Mouse (Mus musculus): ENCODE measurements around the gene Cdc42bpg. TPM values are rescaled to one million over a fixed set of nuclear protein-coding genes. Genes with fewer than 3 reads are reported as not detected.
"Not testable (repeated sequence)": the region's sequence is repeated elsewhere in the genome, so short reads cannot be mapped to it uniquely, and the experiment has no call there.

The Cdc42bpg gene
- polyA plus RNA-seq, 1 experiment from 2014 or later, result 1.2 TPM

DNA sequence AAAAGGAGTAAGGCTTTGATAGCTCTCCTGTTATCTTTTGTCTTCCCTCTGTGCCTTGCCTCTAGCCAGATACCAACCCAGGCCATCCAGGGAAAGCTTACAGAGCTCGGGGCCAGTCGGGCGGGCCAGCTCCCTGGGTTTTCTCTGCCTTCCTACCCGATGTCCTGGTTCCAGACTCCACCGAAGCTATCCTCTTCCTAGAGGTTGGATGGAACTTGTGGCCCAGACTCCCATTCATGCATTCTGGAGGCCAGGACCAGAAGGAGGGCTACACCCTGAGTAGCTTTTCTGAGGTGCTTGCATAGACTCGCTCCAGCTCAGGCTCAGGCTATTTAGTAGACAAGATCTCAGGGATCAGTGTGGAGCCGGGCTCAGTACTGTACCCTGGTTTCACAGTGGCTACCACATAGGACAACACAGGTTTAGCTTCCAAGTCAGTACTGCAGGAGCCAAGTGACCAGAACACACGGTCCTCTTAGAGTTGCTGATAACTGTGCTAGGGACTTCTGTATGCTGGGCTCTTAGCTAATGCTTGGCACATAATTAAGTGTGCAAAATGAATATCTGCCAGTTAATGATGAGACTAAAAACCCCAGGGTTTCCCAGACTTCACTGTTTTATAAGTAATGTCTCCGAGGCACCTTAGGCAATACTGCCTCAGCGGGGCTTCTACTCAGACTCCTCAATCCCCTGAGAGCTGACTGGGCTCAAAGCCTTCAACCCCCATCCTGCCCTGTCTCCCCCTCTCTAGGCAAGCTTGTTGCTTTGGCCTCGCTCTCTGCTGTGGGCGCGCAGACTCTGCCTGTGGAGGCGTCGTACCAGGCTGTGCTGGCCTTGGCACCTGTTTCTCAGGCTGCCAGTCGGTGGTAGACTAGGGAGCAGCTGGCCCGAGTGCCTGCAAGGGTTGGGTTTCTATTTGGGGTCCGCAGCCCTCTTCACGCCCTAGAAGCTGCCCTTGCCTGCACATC lies 19.5 kb upstream of the Cdc42bpg start:
- H3K4me2 ChIP-seq, result peak overlapping the region; percentile 69
- peaks cover 20% of the 10 kb centered on the region for H3K36me3 ChIP-seq (ENCODE audit: control insufficient read depth, insufficient read depth, low read length)
- WGBS, result 75% methylated on average over 19 of the region's 19 CpGs
- peak overlapping the region; percentile 100 for H3K27ac ChIP-seq (ENCODE audit: low read depth, low read length)
- H3K9ac ChIP-seq (ENCODE audit: low read depth, low read length), result peak overlapping the region; percentile 60
- H3K27me3 ChIP-seq (replicated peaks; ENCODE audit: control insufficient read depth, insufficient read depth, low read length), result no peaks in the 10 kb centered on the region
- H3K4me1 ChIP-seq (replicated peaks; ENCODE audit: control insufficient read depth, insufficient read depth, low read length), result peaks cover 93% of the 10 kb centered on the region
- DNase-seq (ENCODE audit: low spot score) (no peak), ATAC-seq (replicated peaks; ENCODE audit: low FRiP score) (peak; percentile 35)
- H3K4me3 ChIP-seq (ENCODE audit: low read depth, low read length), result peak overlapping the region; percentile 11
- H3K9me3 ChIP-seq (ENCODE audit: control insufficient read depth, low read length), result no peaks in the 10 kb centered on the region

DNA sequence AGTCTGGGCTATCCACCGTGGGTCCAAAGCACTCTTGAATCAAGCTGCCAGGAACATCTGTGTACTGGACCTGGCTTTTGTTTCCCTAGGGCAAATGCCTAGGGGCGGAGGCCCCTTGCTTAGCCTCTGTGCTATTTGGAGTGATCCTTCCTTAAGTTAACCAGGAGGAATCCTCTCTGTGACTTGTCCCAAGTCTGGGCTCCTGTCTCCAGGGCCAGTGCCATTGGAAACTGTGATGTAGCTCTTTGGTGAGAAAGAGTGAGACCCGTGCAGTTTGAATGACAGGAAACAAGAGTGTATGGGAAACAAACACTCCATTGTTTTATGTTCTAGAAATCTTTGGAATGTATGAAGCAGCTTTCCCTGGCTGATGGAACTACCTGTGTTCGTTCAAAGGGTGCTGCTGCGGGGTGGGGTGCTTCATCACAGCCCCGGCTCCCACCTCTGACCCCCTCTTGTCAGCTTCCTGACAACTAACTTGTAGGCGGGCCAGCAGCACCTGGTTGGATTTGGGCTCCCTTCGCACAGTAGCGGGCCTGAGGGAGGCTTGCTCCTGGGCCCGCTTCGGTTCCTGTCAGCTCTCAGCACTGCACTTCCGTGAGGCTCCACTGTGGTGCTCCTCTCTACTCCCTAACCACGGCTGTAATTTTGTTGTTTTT lies 17.9 kb upstream of the Cdc42bpg start:
- H3K4me1 ChIP-seq (replicated peaks; ENCODE audit: control insufficient read depth, insufficient read depth, low read length), result peaks cover 82% of the 10 kb centered on the region
- H3K4me2 ChIP-seq, result peak overlapping the region; percentile 14; the same call in 1 of the 2 replicates
- H3K27ac ChIP-seq (ENCODE audit: low read depth, low read length), result peak overlapping the region; percentile 100
- peaks cover 17% of the 10 kb centered on the region for H3K36me3 ChIP-seq (ENCODE audit: control insufficient read depth, insufficient read depth, low read length)
- ATAC-seq (replicated peaks; ENCODE audit: low FRiP score), result no peak
- no peak overlapping the region for H3K4me3 ChIP-seq (ENCODE audit: low read depth, low read length)
- peak overlapping the region; percentile 15; the same call in 1 of the 2 replicates for H3K9ac ChIP-seq (ENCODE audit: low read depth, low read length)
- H3K27me3 ChIP-seq (replicated peaks; ENCODE audit: control insufficient read depth, insufficient read depth, low read length), result no peaks in the 10 kb centered on the region
- DNase-seq (ENCODE audit: low spot score), result no peak
- WGBS, result 71% methylated on average over 13 of the region's 13 CpGs
- H3K9me3 ChIP-seq (ENCODE audit: control insufficient read depth, low read length), result no peaks in the 10 kb centered on the region

DNA sequence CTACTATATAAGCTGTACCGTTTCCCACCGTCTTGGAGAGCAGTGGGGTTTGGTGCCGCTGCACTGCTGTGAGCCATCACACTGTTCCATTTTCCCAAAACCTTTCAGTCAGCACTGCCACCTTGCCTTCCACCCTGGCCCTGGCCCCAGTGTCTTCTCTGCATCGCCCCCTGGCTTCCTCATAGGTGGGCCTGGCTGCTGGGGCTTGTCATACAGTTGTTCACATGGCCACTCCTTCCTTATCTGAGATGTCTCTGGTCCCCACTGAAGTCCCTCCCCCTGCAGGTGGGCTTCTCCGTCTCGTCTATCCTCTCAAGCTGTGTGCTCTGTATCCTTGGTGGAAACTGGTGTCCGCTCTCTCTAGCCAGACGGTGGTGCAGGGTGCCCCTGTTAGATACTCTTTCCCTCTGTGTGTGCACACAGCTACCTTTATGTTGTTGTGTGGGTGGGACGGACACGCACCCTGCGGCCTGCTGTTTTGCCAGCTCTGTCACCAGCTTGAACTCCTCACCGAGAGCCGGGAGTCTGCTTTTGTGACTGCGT lies 16.5 kb upstream of the Cdc42bpg start:
- DNase-seq (ENCODE audit: low spot score) (no peak), ATAC-seq (replicated peaks; ENCODE audit: low FRiP score) (no peak)
- Histone ChIP-seq H3K36me3 (ENCODE audit: control insufficient read depth, insufficient read depth, low read length) (peaks cover 19% of the 10 kb centered on the region), H3K9me3 (ENCODE audit: control insufficient read depth, low read length) (no peaks in the 10 kb centered on the region), H3K4me1 (replicated peaks; ENCODE audit: control insufficient read depth, insufficient read depth, low read length) (peaks cover 69% of the 10 kb centered on the region), H3K27ac (ENCODE audit: low read depth, low read length) (peak overlapping the region; percentile 47), H3K4me3 (ENCODE audit: low read depth, low read length) (no peak overlapping the region), H3K4me2 (no peak overlapping the region; the same call in 1 of the 2 replicates), H3K27me3 (replicated peaks; ENCODE audit: control insufficient read depth, insufficient read depth, low read length) (no peaks in the 10 kb centered on the region), H3K9ac (ENCODE audit: low read depth, low read length) (peak overlapping the region; percentile 41)
- WGBS, result 87% methylated on average over 14 of the region's 14 CpGs

DNA sequence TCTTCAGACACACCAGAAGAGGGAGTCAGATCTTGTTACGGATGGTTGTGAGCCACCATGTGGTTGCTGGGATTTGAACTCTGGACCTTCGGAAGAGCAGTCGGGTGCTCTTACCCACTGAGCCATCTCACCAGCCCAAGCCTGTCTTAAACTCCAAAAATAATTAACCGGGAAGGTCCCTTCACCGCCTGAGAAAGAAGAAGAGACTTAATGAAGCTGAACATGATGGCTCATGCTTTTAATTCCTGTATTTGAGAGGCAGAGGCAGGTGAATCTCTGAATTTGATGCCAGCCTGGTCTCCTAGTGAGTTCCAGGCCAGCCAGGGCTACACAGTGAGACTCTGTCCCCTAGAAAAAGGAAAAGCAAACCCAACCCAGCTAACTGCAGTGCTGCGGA lies 15.5 kb upstream of the Cdc42bpg start:
- not testable (repeated sequence) for H3K9me3 ChIP-seq (ENCODE audit: control insufficient read depth, low read length)
- 76% methylated on average over 5 of the region's 6 CpGs for WGBS

DNA sequence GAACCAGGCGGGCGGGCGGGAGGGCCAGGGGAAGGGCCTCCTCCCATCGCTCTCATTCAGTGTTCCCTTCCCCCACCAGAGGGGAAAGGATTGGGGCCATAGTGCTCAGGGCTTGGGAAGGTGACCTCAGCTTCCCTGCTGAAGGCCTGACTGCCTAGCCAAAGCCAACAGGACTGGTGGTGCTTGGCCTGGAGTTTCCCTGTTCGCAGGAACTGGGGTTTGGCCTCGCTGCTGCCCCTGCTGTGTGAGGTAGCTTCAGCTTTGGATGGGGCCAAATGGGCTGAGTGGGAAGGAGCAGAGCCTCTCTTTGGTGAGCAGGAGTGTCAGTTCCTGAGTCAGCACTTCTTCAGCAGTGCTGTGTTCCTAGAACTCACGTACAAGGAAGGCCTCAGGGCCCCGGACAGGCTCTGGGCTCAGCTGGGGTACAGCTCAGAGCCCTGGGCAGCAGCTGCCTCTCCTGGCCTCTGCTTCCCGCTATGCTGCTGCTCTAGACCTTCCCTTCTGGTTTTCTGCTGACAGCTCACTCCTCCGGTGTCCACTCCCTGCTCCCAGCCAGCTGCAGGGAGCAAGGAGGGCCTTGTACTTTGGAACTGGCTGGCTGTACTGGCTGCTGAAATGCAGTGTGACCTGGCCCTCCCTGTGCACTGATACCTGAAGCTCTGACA lies 15.0 kb upstream of the Cdc42bpg start:
- H3K4me3 ChIP-seq (ENCODE audit: low read depth, low read length), result no peak overlapping the region; the same call in 1 of the 2 replicates
- no peaks in the 10 kb centered on the region for H3K27me3 ChIP-seq (replicated peaks; ENCODE audit: control insufficient read depth, insufficient read depth, low read length)
- 51% methylated on average over 10 of the region's 10 CpGs for WGBS
- peaks cover 33% of the 10 kb centered on the region for H3K36me3 ChIP-seq (ENCODE audit: control insufficient read depth, insufficient read depth, low read length)
- H3K9me3 ChIP-seq (ENCODE audit: control insufficient read depth, low read length), result no peaks in the 10 kb centered on the region
- peak; percentile 66 for ATAC-seq (replicated peaks; ENCODE audit: low FRiP score)
- peak overlapping the region; percentile 89 for H3K27ac ChIP-seq (ENCODE audit: low read depth, low read length)
- peaks cover 59% of the 10 kb centered on the region for H3K4me1 ChIP-seq (replicated peaks; ENCODE audit: control insufficient read depth, insufficient read depth, low read length)
- DNase-seq (ENCODE audit: low spot score), result peak; percentile 56
- peak overlapping the region; percentile 45 for H3K4me2 ChIP-seq
- H3K9ac ChIP-seq (ENCODE audit: low read depth, low read length), result peak overlapping the region; percentile 61

More for the DNA sequence above, 15.5 kb upstream of the Cdc42bpg start:
- peaks cover 59% of the 10 kb centered on the region for H3K4me1 ChIP-seq (replicated peaks; ENCODE audit: control insufficient read depth, insufficient read depth, low read length)
- peaks cover 28% of the 10 kb centered on the region for H3K36me3 ChIP-seq (ENCODE audit: control insufficient read depth, insufficient read depth, low read length)
- not testable (repeated sequence) for H3K4me3 ChIP-seq (ENCODE audit: low read depth, low read length); ATAC-seq (replicated peaks; ENCODE audit: low FRiP score); H3K27me3 ChIP-seq (replicated peaks; ENCODE audit: control insufficient read depth, insufficient read depth, low read length); DNase-seq (ENCODE audit: low spot score)
- H3K4me2 ChIP-seq, result peak overlapping the region; percentile 45
- peak overlapping the region; percentile 61 for H3K9ac ChIP-seq (ENCODE audit: low read depth, low read length)
- peak overlapping the region; percentile 89 for H3K27ac ChIP-seq (ENCODE audit: low read depth, low read length)

DNA sequence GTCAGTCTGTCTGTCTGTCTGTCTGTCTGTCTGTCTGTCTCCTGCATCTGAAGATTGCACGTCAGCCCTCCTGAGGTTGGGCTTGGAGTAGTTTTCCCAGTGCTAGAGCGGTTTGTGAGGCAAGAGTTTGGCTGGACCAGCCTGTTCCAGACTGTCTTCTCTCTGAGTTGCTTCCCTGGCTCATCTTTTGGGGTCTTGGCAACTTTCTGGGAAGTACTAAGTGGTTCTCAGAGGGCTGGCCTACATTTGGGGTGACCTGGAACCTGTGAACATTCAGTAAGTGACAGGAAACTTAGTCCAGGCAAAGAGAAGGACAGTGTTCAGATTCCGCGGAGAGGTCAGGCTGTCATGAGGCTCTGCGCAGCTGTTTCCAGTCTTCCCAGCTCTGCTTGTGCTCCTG lies 14.0 kb upstream of the Cdc42bpg start:
- H3K27ac ChIP-seq (ENCODE audit: low read depth, low read length), result peak overlapping the region; percentile 89
- DNase-seq (ENCODE audit: low spot score) (no peak), ATAC-seq (replicated peaks; ENCODE audit: low FRiP score) (no peak)
- H3K9me3 ChIP-seq (ENCODE audit: control insufficient read depth, low read length), result no peaks in the 10 kb centered on the region
- peaks cover 38% of the 10 kb centered on the region for H3K36me3 ChIP-seq (ENCODE audit: control insufficient read depth, insufficient read depth, low read length)
- H3K27me3 ChIP-seq (replicated peaks; ENCODE audit: control insufficient read depth, insufficient read depth, low read length), result no peaks in the 10 kb centered on the region
- WGBS, result 91% methylated on average over 5 of the region's 5 CpGs
- peaks cover 57% of the 10 kb centered on the region for H3K4me1 ChIP-seq (replicated peaks; ENCODE audit: control insufficient read depth, insufficient read depth, low read length)
- H3K4me3 ChIP-seq (ENCODE audit: low read depth, low read length), result no peak overlapping the region
- no peak overlapping the region; the same call in 1 of the 2 replicates for H3K9ac ChIP-seq (ENCODE audit: low read depth, low read length)
- H3K4me2 ChIP-seq, result no peak overlapping the region

DNA sequence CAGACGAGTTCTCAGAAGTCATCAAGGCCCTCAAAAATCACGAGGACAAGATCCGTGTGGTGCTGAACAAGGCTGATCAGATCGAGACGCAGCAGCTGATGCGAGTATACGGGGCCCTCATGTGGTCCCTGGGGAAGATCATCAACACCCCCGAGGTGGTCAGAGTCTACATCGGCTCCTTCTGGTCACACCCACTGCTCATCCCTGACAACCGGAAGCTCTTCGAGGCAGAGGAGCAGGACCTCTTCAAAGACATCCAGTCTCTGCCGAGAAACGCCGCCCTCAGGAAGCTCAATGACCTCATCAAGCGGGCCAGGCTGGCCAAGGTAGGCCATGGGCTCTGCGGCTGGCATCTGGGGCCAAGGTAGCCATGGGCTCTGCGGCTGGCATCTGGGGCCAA lies 12.0 kb upstream of the Cdc42bpg start:
- H3K27ac ChIP-seq (ENCODE audit: low read depth, low read length), result no peak overlapping the region
- DNase-seq (ENCODE audit: low spot score), result no peak
- no peak for ATAC-seq (replicated peaks; ENCODE audit: low FRiP score)
- no peak overlapping the region for H3K4me3 ChIP-seq (ENCODE audit: low read depth, low read length)
- no peaks in the 10 kb centered on the region for H3K27me3 ChIP-seq (replicated peaks; ENCODE audit: control insufficient read depth, insufficient read depth, low read length)
- H3K36me3 ChIP-seq (ENCODE audit: control insufficient read depth, insufficient read depth, low read length), result peaks cover 53% of the 10 kb centered on the region
- H3K4me2 ChIP-seq, result no peak overlapping the region
- WGBS, result 90% methylated on average over 17 of the region's 17 CpGs
- H3K9ac ChIP-seq (ENCODE audit: low read depth, low read length), result no peak overlapping the region
- H3K4me1 ChIP-seq (replicated peaks; ENCODE audit: control insufficient read depth, insufficient read depth, low read length), result peaks cover 56% of the 10 kb centered on the region
- H3K9me3 ChIP-seq (ENCODE audit: control insufficient read depth, low read length), result no peaks in the 10 kb centered on the region

DNA sequence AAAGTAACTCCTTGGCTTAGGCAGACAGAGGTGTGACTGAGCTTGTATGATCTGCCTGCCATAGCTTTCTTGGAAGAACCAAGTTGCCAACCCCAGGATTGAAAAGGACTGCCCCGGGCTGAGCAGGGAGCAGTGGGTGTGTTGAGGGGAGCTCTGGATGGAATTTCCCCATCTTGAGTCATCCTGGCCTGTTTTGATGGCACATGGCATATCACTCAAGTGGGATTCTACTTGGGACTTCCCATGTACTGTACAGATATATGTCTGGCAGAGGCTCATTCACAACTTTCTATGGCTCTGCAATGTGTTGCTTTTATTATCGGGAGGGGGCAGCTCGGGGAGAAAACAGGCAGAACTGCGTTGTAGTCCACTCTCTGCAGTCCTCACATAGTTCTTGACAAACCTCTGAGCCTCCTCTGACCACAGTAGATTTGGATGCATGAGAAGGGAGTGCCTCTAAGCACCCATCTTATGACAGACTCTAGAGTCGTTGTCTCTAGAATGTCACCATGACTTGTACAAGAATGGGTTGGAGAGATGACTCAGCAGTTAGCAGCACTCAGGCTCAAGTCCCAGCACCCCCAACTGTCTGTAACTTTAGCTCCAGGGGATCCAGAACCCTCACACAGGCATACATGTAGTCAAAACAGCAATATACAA lies 9.6 kb upstream of the Cdc42bpg start:
- Histone ChIP-seq H3K9ac (ENCODE audit: low read depth, low read length) (peak overlapping the region; percentile 34; the same call in 1 of the 2 replicates), H3K4me2 (peak overlapping the region; percentile 15), H3K4me3 (ENCODE audit: low read depth, low read length) (no peak overlapping the region), H3K36me3 (ENCODE audit: control insufficient read depth, insufficient read depth, low read length) (peaks cover 52% of the 10 kb centered on the region), H3K9me3 (ENCODE audit: control insufficient read depth, low read length) (no peaks in the 10 kb centered on the region), H3K27me3 (replicated peaks; ENCODE audit: control insufficient read depth, insufficient read depth, low read length) (no peaks in the 10 kb centered on the region), H3K27ac (ENCODE audit: low read depth, low read length) (peak overlapping the region; percentile 83), H3K4me1 (replicated peaks; ENCODE audit: control insufficient read depth, insufficient read depth, low read length) (peaks cover 57% of the 10 kb centered on the region)
- 73% methylated on average over 5 of the region's 5 CpGs for WGBS
- DNase-seq (ENCODE audit: low spot score) (no peak), ATAC-seq (replicated peaks; ENCODE audit: low FRiP score) (peak; percentile 26)
